Mouse (Mus musculus) forebrain, embryonic 14.5 days (tissue): ENCODE results near the gene Bbs2. TPM values are rescaled to one million over a fixed set of nuclear protein-coding genes. Genes with fewer than 3 reads are reported as not detected.

Experiments
- ATAC-seq: fragments of 200-750 bp; cut with Nextera tagmentation; 2 replicates; pipeline ENCODE4 v1.8.0; 2017; ENCODE audit warnings: mild to moderate bottlenecking, moderate library complexity
- DNase-seq: peaks from one replicate; pipeline ENCODE4 v3.0.0-alpha.2; 2015; ENCODE audit warnings: low spot score
- H3K27ac ChIP-seq: fragments of 300-500 bp; sonication (generic); 2 replicates; pipeline ENCODE4 v1.5.1; 2014; ENCODE audit warnings: low read depth, mild to moderate bottlenecking, control low read depth, low read length, moderate library complexity
- H3K27me3 ChIP-seq: fragments of 300-500 bp; sonication (generic); replicated peaks from 2 replicates; pipeline ENCODE4 v1.6.1; 2014; ENCODE audit warnings: low read length, control low read depth, mixed read lengths; ENCODE audit not compliant: control insufficient read depth, insufficient read depth
- H3K36me3 ChIP-seq: fragments of 300-500 bp; sonication (generic); 2 replicates; pipeline ENCODE4 v1.6.1; 2014; ENCODE audit warnings: low read length, control low read depth; ENCODE audit not compliant: control insufficient read depth, insufficient read depth
- H3K4me1 ChIP-seq: fragments of 300-500 bp; sonication (generic); 2 replicates; pipeline ENCODE4 v1.6.1; 2014; ENCODE audit warnings: antibody characterized with exemption, low read length, control low read depth; ENCODE audit not compliant: control insufficient read depth, insufficient read depth
- H3K4me2 ChIP-seq: fragments of 300-500 bp; sonication (generic); 2 replicates; pipeline ENCODE4 v1.6.1; 2014; ENCODE audit warnings: mild to moderate bottlenecking, control low read depth, low read length
- H3K4me3 ChIP-seq: fragments of 300-500 bp; sonication (generic); 2 replicates; pipeline ENCODE4 v1.5.1; 2014; ENCODE audit warnings: low read depth, low read length, control low read depth
- H3K9ac ChIP-seq: fragments of 300-500 bp; sonication (generic); 2 replicates; pipeline ENCODE4 v1.6.1; 2014; ENCODE audit warnings: mild to moderate bottlenecking, low read length, control low read depth, moderate library complexity
- H3K9me3 ChIP-seq: fragments of 300-500 bp; sonication (generic); replicated peaks from 2 replicates; pipeline ENCODE4 v1.6.1; 2016; ENCODE audit warnings: low read length, control low read depth, mixed read lengths; ENCODE audit not compliant: control insufficient read depth
- WGBS: fragments of 180-500 bp; shearing (Covaris S2); extraction: QIAGEN DNeasy Blood & Tissue Kit; methylation state at CpG from one replicate; pipeline ENCODE4 v1.1.7; 2014; 5-methylcytosine and 5-hydroxymethylcytosine counted together
- polyA plus RNA-seq: library from polyadenylated mRNA; unstranded; fragments of >200 nt; fragmentation: Nextera tagmentation; extraction: Ambion mirVana; gene quantifications from 2 replicates; pipeline ENCODE4 v1.2.1, GENCODE M21; 2014

The Bbs2 gene
- polyA plus RNA-seq, 1 experiment from 2014 or later: 18.7 TPM

GRCm38 (mm10) chr8:94076461-94077192 is 22.1 kb downstream of the Bbs2 start:
- Histone ChIP-seq H3K27me3 (no peaks in the 10 kb centered on the region), H3K4me3 (no peak overlapping the region), H3K4me2 (no peak overlapping the region), H3K36me3 (peaks cover 50% of the 10 kb centered on the region), H3K9ac (no peak overlapping the region), H3K4me1 (no peaks in the 10 kb centered on the region), H3K27ac (no peak overlapping the region), H3K9me3 (no peaks in the 10 kb centered on the region)
- 89% methylated on average over 12 of the region's 12 CpGs for WGBS
- DNase-seq (no peak), ATAC-seq (no peak)

- no peak for DNase-seq
- Histone ChIP-seq H3K36me3 (peaks cover 23% of the 10 kb centered on the region), H3K4me2 (no peak overlapping the region), H3K27ac (no peak overlapping the region), H3K27me3 (no peaks in the 10 kb centered on the region), H3K9ac (no peak overlapping the region), H3K4me3 (no peak overlapping the region), H3K9me3 (no peaks in the 10 kb centered on the region), H3K4me1 (no peaks in the 10 kb centered on the region)
- WGBS: 96% methylated on average over 7 of the region's 7 CpGs
- no peak for ATAC-seq
These were observed 29.9 kb downstream of the Bbs2 start for GRCm38 (mm10) chr8:94068793-94069192.

GRCm38 (mm10) chr8:94066121-94066863 is 32.4 kb downstream of the Bbs2 start:
- Histone ChIP-seq H3K27ac (peak overlapping the region; percentile 39; the same call in 1 of the 2 replicates), H3K36me3 (peaks cover 35% of the 10 kb centered on the region), H3K4me2 (no peak overlapping the region), H3K9me3 (no peaks in the 10 kb centered on the region), H3K9ac (no peak overlapping the region), H3K4me3 (no peak overlapping the region), H3K4me1 (no peaks in the 10 kb centered on the region), H3K27me3 (no peaks in the 10 kb centered on the region)
- DNase-seq (peak; percentile 67), ATAC-seq (peak; percentile 88)
- WGBS: 27% methylated on average over 11 of the region's 11 CpGs

- Histone ChIP-seq H3K36me3 (peaks cover 41% of the 10 kb centered on the region), H3K9me3 (no peaks in the 10 kb centered on the region), H3K27me3 (no peaks in the 10 kb centered on the region), H3K4me3 (no peak overlapping the region), H3K4me1 (no peaks in the 10 kb centered on the region), H3K9ac (no peak overlapping the region), H3K4me2 (no peak overlapping the region), H3K27ac (no peak overlapping the region)
- peak; percentile 80 for DNase-seq
- ATAC-seq: no peak
- 66% methylated on average over 6 of the region's 6 CpGs for WGBS
These were observed 41.4 kb downstream of the Bbs2 start for GRCm38 (mm10) chr8:94057157-94057854.

- Histone ChIP-seq H3K27me3 (no peaks in the 10 kb centered on the region), H3K9me3 (no peaks in the 10 kb centered on the region), H3K4me2 (no peak overlapping the region), H3K4me3 (no peak overlapping the region), H3K36me3 (peaks cover 36% of the 10 kb centered on the region), H3K9ac (no peak overlapping the region), H3K4me1 (no peaks in the 10 kb centered on the region), H3K27ac (no peak overlapping the region)
- WGBS: 92% methylated on average over 12 of the region's 12 CpGs
- DNase-seq: no peak
- no peak for ATAC-seq
These were observed 46.0 kb downstream of the Bbs2 start for GRCm38 (mm10) chr8:94052696-94053095.

GRCm38 (mm10) chr8:94047845-94048244 is 50.9 kb downstream of the Bbs2 start:
- DNase-seq (peak; percentile 66), ATAC-seq (no peak)
- Histone ChIP-seq H3K4me3 (no peak overlapping the region), H3K36me3 (peaks cover 23% of the 10 kb centered on the region), H3K27me3 (no peaks in the 10 kb centered on the region), H3K9me3 (no peaks in the 10 kb centered on the region), H3K4me1 (no peaks in the 10 kb centered on the region), H3K4me2 (no peak overlapping the region), H3K27ac (no peak overlapping the region), H3K9ac (no peak overlapping the region)
- 55% methylated on average over 2 of the region's 2 CpGs for WGBS

GRCm38 (mm10) chr8:94037806-94038205 is 60.9 kb downstream of the Bbs2 start:
- H3K9ac ChIP-seq: peak overlapping the region; percentile 75
- peak overlapping the region; percentile 79 for H3K4me2 ChIP-seq
- no peak for ATAC-seq
- peak; percentile 16 for DNase-seq
- H3K4me3 ChIP-seq: peak overlapping the region; percentile 85
- no peaks in the 10 kb centered on the region for H3K27me3 ChIP-seq
- WGBS: 11% methylated on average over 15 of the region's 15 CpGs
- H3K27ac ChIP-seq: no peak overlapping the region
- peaks cover 12% of the 10 kb centered on the region; the same call in 1 of the 2 replicates for H3K36me3 ChIP-seq
- H3K9me3 ChIP-seq: no peaks in the 10 kb centered on the region
- peaks cover 18% of the 10 kb centered on the region for H3K4me1 ChIP-seq

- Histone ChIP-seq H3K9me3 (no peaks in the 10 kb centered on the region), H3K4me2 (peak within 1 kb of the TSS; percentile 85), H3K4me1 (peaks cover 18% of the 10 kb centered on the region), H3K36me3 (peaks cover 12% of the 10 kb centered on the region; the same call in 1 of the 2 replicates), H3K9ac (peak within 1 kb of the TSS; percentile 77), H3K4me3 (peak within 1 kb of the TSS; percentile 85), H3K27me3 (no peaks in the 10 kb centered on the region), H3K27ac (peak within 1 kb of the TSS; percentile 48; the same call in 1 of the 2 replicates)
- 0% methylated on average over 41 of the region's 41 CpGs for WGBS
- peak; percentile 99 for DNase-seq
- peak; percentile 100 for ATAC-seq
These were observed 61.7 kb downstream of the Bbs2 start, which contains the start of the genes Nudt21 and Ogfod1 for GRCm38 (mm10) chr8:94036944-94037524. TSS of gene Nudt21 (minus strand) at chr8:94037031. TSS of gene Ogfod1 (plus strand) at chr8:94037198.
